Mouse (Mus musculus) neural tube, embryonic 15.5 days (tissue): ENCODE results near the gene Grhl1. TPM values are rescaled to one million over a fixed set of nuclear protein-coding genes. Genes with fewer than 3 reads are reported as not detected.

Experiments used
- ATAC-seq: fragments of 200-750 bp; cut with Nextera tagmentation; 2 replicates; pipeline ENCODE4 v1.8.0; 2017; ENCODE audit warnings: mild to moderate bottlenecking, moderate TSS enrichment, moderate library complexity; ENCODE audit not compliant: low FRiP score
- H3K27ac ChIP-seq: fragments of 300-500 bp; sonication (generic); replicated peaks from 2 replicates; pipeline ENCODE4 v1.5.1; 2015; ENCODE audit warnings: mild to moderate bottlenecking, inconsistent platforms
- H3K27me3 ChIP-seq: fragments of 300-500 bp; sonication (generic); replicated peaks from 2 replicates; pipeline ENCODE4 v1.6.1; 2015; ENCODE audit warnings: inconsistent platforms
- H3K36me3 ChIP-seq: fragments of 300-500 bp; sonication (generic); 2 replicates; pipeline ENCODE4 v1.6.1; 2015; ENCODE audit warnings: inconsistent platforms
- H3K4me1 ChIP-seq: fragments of 300-500 bp; sonication (generic); 2 replicates; pipeline ENCODE4 v1.6.1; 2015; ENCODE audit warnings: inconsistent platforms
- H3K4me2 ChIP-seq: fragments of 300-500 bp; sonication (generic); 2 replicates; pipeline ENCODE4 v1.6.1; 2015; ENCODE audit warnings: inconsistent platforms, mild to moderate bottlenecking, moderate library complexity
- H3K4me3 ChIP-seq: fragments of 300-500 bp; sonication (generic); replicated peaks from 2 replicates; pipeline ENCODE4 v1.5.1; 2015; ENCODE audit warnings: mild to moderate bottlenecking, inconsistent platforms
- H3K9ac ChIP-seq: fragments of 300-500 bp; sonication (generic); replicated peaks from 2 replicates; pipeline ENCODE4 v1.6.1; 2015; ENCODE audit warnings: mild to moderate bottlenecking, inconsistent platforms
- H3K9me3 ChIP-seq: fragments of 300-500 bp; sonication (generic); replicated peaks from 2 replicates; pipeline ENCODE4 v1.6.1; 2016; ENCODE audit warnings: inconsistent platforms
- WGBS: fragments of 180-500 bp; shearing (Covaris S2); methylation state at CpG from one replicate; pipeline ENCODE4 v1.1.7; 2015; ENCODE audit warnings: mixed read lengths; 5-methylcytosine and 5-hydroxymethylcytosine counted together
- polyA plus RNA-seq: library from polyadenylated mRNA; unstranded; fragments of >200 nt; fragmentation: Nextera tagmentation; extraction: Ambion mirVana; gene quantifications from 2 replicates; pipeline ENCODE4 v1.2.1, GENCODE M21; 2015

Gene Grhl1
- polyA plus RNA-seq, 1 experiment from 2014 or later, result 0.63 TPM

GRCm38 (mm10) chr12:24592956-24593672 lies 21.0 kb downstream of the Grhl1 start:
- WGBS, result 16% methylated on average over 22 of the region's 22 CpGs
- Histone ChIP-seq H3K9ac (no peak overlapping the region), H3K27ac (no peak overlapping the region), H3K4me1 (peaks cover 5% of the 10 kb centered on the region; the same call in 1 of the 2 replicates), H3K9me3 (no peaks in the 10 kb centered on the region), H3K4me3 (no peak overlapping the region), H3K4me2 (peak overlapping the region; percentile 47), H3K36me3 (no peaks in the 10 kb centered on the region), H3K27me3 (no peaks in the 10 kb centered on the region)
- ATAC-seq, result no peak

- H3K9ac ChIP-seq, result no peak overlapping the region
- peaks cover 5% of the 10 kb centered on the region; the same call in 1 of the 2 replicates for H3K4me1 ChIP-seq
- no peaks in the 10 kb centered on the region for H3K36me3 ChIP-seq
- WGBS, result 92% methylated on average over 6 of the region's 6 CpGs
- no peaks in the 10 kb centered on the region for H3K27me3 ChIP-seq
- no peaks in the 10 kb centered on the region for H3K9me3 ChIP-seq
- no peak overlapping the region for H3K4me2 ChIP-seq
- no peak for ATAC-seq
- H3K27ac ChIP-seq, result no peak overlapping the region
- no peak overlapping the region for H3K4me3 ChIP-seq
Measured at GRCm38 (mm10) chr12:24597376-24597775, 25.3 kb downstream of the Grhl1 start.

GRCm38 (mm10) chr12:24599366-24599895 lies 27.3 kb downstream of the Grhl1 start:
- H3K4me2 ChIP-seq, result no peak overlapping the region
- no peaks in the 10 kb centered on the region for H3K9me3 ChIP-seq
- no peaks in the 10 kb centered on the region for H3K4me1 ChIP-seq
- H3K9ac ChIP-seq, result no peak overlapping the region
- WGBS, result 77% methylated on average over 8 of the region's 8 CpGs
- no peaks in the 10 kb centered on the region for H3K27me3 ChIP-seq
- H3K4me3 ChIP-seq, result no peak overlapping the region
- ATAC-seq, result no peak
- no peak overlapping the region for H3K27ac ChIP-seq
- no peaks in the 10 kb centered on the region for H3K36me3 ChIP-seq

- Histone ChIP-seq H3K36me3 (no peaks in the 10 kb centered on the region), H3K4me3 (no peak overlapping the region), H3K27ac (no peak overlapping the region), H3K9me3 (no peaks in the 10 kb centered on the region), H3K9ac (no peak overlapping the region), H3K4me2 (no peak overlapping the region), H3K4me1 (no peaks in the 10 kb centered on the region), H3K27me3 (no peaks in the 10 kb centered on the region)
- ATAC-seq, result no peak
- WGBS, result 89% methylated on average over 7 of the region's 7 CpGs
Measured at GRCm38 (mm10) chr12:24600074-24600473, 28.0 kb downstream of the Grhl1 start.

- Histone ChIP-seq H3K9me3 (no peaks in the 10 kb centered on the region), H3K4me3 (no peak overlapping the region), H3K9ac (no peak overlapping the region), H3K4me1 (no peaks in the 10 kb centered on the region), H3K36me3 (no peaks in the 10 kb centered on the region), H3K4me2 (no peak overlapping the region), H3K27me3 (no peaks in the 10 kb centered on the region), H3K27ac (no peak overlapping the region)
- 3% methylated on average over 9 of the region's 9 CpGs for WGBS
- peak; percentile 78 for ATAC-seq
Measured at GRCm38 (mm10) chr12:24600806-24601205, 28.7 kb downstream of the Grhl1 start.

- ATAC-seq, result no peak
- Histone ChIP-seq H3K9ac (no peak overlapping the region), H3K4me2 (no peak overlapping the region), H3K36me3 (no peaks in the 10 kb centered on the region), H3K9me3 (no peaks in the 10 kb centered on the region), H3K4me1 (no peaks in the 10 kb centered on the region), H3K4me3 (no peak overlapping the region), H3K27ac (no peak overlapping the region), H3K27me3 (no peaks in the 10 kb centered on the region)
- WGBS, result 41% methylated on average over 2 of the region's 2 CpGs
Measured at GRCm38 (mm10) chr12:24603266-24603665, 31.2 kb downstream of the Grhl1 start.

- 64% methylated on average over 10 of the region's 10 CpGs for whole genome bisulfite sequencing
- Histone ChIP-seq H3K27ac (no peak overlapping the region), H3K4me1 (no peaks in the 10 kb centered on the region), H3K9me3 (no peaks in the 10 kb centered on the region), H3K4me2 (no peak overlapping the region), H3K27me3 (no peaks in the 10 kb centered on the region), H3K36me3 (no peaks in the 10 kb centered on the region), H3K9ac (no peak overlapping the region), H3K4me3 (no peak overlapping the region)
- no peak for ATAC-seq
Measured at GRCm38 (mm10) chr12:24606166-24606565, 34.1 kb downstream of the Grhl1 start.

- Histone ChIP-seq H3K27me3 (no peaks in the 10 kb centered on the region), H3K4me3 (no peak overlapping the region), H3K36me3 (no peaks in the 10 kb centered on the region), H3K27ac (no peak overlapping the region), H3K4me1 (no peaks in the 10 kb centered on the region), H3K4me2 (no peak overlapping the region), H3K9ac (no peak overlapping the region), H3K9me3 (no peaks in the 10 kb centered on the region)
- 82% methylated on average over 6 of the region's 6 CpGs for WGBS
- no peak for ATAC-seq
Measured at GRCm38 (mm10) chr12:24612591-24612990, 40.5 kb downstream of the Grhl1 start.

GRCm38 (mm10) chr12:24614452-24615075 lies 42.5 kb downstream of the Grhl1 start:
- no peak overlapping the region for H3K4me2 ChIP-seq
- no peaks in the 10 kb centered on the region for H3K9me3 ChIP-seq
- no peak overlapping the region for H3K4me3 ChIP-seq
- no peaks in the 10 kb centered on the region for H3K4me1 ChIP-seq
- no peaks in the 10 kb centered on the region for H3K36me3 ChIP-seq
- H3K27ac ChIP-seq, result no peak overlapping the region
- no peak overlapping the region for H3K9ac ChIP-seq
- H3K27me3 ChIP-seq, result no peaks in the 10 kb centered on the region
- WGBS, result 86% methylated on average over 17 of the region's 17 CpGs
- no peak for ATAC-seq

- H3K4me3 ChIP-seq, result no peak overlapping the region
- no peak overlapping the region for H3K9ac ChIP-seq
- H3K4me1 ChIP-seq, result no peaks in the 10 kb centered on the region
Measured at GRCm38 (mm10) chr12:24615140-24615539, 43.1 kb downstream of the Grhl1 start.

GRCm38 (mm10) chr12:24619436-24619835 lies 47.4 kb downstream of the Grhl1 start:
- H3K4me2 ChIP-seq, result no peak overlapping the region
- no peak overlapping the region for H3K9ac ChIP-seq
- no peaks in the 10 kb centered on the region for H3K27me3 ChIP-seq
- H3K27ac ChIP-seq, result no peak overlapping the region
- H3K9me3 ChIP-seq, result no peaks in the 10 kb centered on the region
- 93% methylated on average over 4 of the region's 4 CpGs for WGBS
- H3K4me3 ChIP-seq, result no peak overlapping the region
- H3K36me3 ChIP-seq, result no peaks in the 10 kb centered on the region
- peaks cover 8% of the 10 kb centered on the region; the same call in 1 of the 2 replicates for H3K4me1 ChIP-seq
- ATAC-seq, result no peak

More at GRCm38 (mm10) chr12:24615140-24615539, 43.1 kb downstream of the Grhl1 start:
- Histone ChIP-seq H3K27me3 (no peaks in the 10 kb centered on the region), H3K36me3 (no peaks in the 10 kb centered on the region), H3K9me3 (no peaks in the 10 kb centered on the region), H3K27ac (no peak overlapping the region), H3K4me2 (no peak overlapping the region)
- ATAC-seq, result no peak
- WGBS, result 82% methylated on average over 3 of the region's 3 CpGs
